Mouse (Mus musculus): ENCODE data around the gene E2f6. TPM values are rescaled to one million over a fixed set of nuclear protein-coding genes. Genes with fewer than 3 reads are reported as not detected.

The E2f6 gene
- polyA plus RNA-seq, 1 experiment from 2014 or later: 42.7 TPM

DNA sequence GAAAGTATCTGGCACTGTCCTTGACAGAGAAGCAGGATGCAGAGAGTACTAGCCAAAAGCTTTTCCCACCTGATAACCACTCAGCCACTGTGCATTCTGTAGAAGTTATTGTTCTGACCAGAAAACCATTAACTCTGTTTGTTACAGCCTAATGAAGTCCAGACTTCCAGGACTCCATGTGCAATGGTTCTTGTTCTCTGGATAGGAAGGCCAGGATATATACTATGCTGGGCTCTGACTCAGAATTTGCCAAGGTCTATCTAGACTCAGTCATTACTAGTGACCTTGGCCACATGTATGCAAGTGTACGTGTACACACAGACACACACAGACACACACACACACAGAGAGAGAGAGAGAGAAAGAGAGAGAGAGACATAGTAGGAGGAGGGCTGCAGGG, 49.8 kb downstream of the E2f6 start:
- Histone ChIP-seq H3K4me2 (no peak overlapping the region), H3K27ac (ENCODE audit: low read depth, low read length) (no peak overlapping the region), H3K4me3 (ENCODE audit: low read depth, low read length) (no peak overlapping the region), H3K27me3 (replicated peaks; ENCODE audit: control insufficient read depth, insufficient read depth, low read length) (no peaks in the 10 kb centered on the region), H3K9ac (ENCODE audit: low read depth, low read length) (no peak overlapping the region), H3K9me3 (ENCODE audit: control insufficient read depth, low read length) (no peaks in the 10 kb centered on the region), H3K4me1 (replicated peaks; ENCODE audit: control insufficient read depth, insufficient read depth, low read length) (no peaks in the 10 kb centered on the region), H3K36me3 (ENCODE audit: control insufficient read depth, insufficient read depth, low read length) (no peaks in the 10 kb centered on the region)
- DNase-seq (ENCODE audit: low spot score): no peak
- no peak for ATAC-seq (replicated peaks; ENCODE audit: low FRiP score)
- WGBS: 71% methylated on average over 1 of the region's 1 CpGs

DNA sequence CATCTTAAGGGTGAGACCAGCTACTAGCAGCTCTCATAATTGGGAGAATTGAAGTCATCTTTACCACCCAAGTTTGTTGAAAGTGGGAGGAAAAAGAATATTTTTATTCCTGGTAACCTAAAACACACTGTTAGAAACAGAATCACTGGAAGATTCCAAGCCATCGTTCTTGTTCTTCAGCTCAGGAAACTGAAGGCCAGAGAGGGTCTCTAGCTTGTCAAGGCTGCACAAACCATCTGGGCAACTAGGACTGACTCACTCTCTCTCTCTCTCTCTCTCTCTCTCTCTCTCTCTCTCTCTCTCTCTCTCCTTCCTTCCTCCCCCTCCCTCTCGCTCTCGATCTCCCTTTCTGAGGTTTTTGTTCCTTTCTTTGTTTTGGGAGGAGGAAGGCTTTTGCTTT, 50.2 kb downstream of the E2f6 start:
- Histone ChIP-seq H3K4me1 (replicated peaks; ENCODE audit: control insufficient read depth, insufficient read depth, low read length) (peaks cover 2% of the 10 kb centered on the region; the same call in 1 of the 2 replicates), H3K27ac (ENCODE audit: low read depth, low read length) (no peak overlapping the region), H3K9me3 (ENCODE audit: control insufficient read depth, low read length) (no peaks in the 10 kb centered on the region), H3K27me3 (replicated peaks; ENCODE audit: control insufficient read depth, insufficient read depth, low read length) (no peaks in the 10 kb centered on the region), H3K4me3 (ENCODE audit: low read depth, low read length) (no peak overlapping the region), H3K36me3 (ENCODE audit: control insufficient read depth, insufficient read depth, low read length) (no peaks in the 10 kb centered on the region), H3K4me2 (no peak overlapping the region), H3K9ac (ENCODE audit: low read depth, low read length) (no peak overlapping the region)
- WGBS: 43% methylated on average over 3 of the region's 3 CpGs
- no peak for ATAC-seq (replicated peaks; ENCODE audit: low FRiP score)
- DNase-seq (ENCODE audit: low spot score): no peak

- Histone ChIP-seq H3K36me3 (ENCODE audit: control insufficient read depth, insufficient read depth, low read length) (no peaks in the 10 kb centered on the region), H3K27me3 (replicated peaks; ENCODE audit: control insufficient read depth, insufficient read depth, low read length) (no peaks in the 10 kb centered on the region), H3K9me3 (ENCODE audit: control insufficient read depth, low read length) (no peaks in the 10 kb centered on the region), H3K9ac (ENCODE audit: low read depth, low read length) (no peak overlapping the region), H3K4me2 (no peak overlapping the region), H3K4me1 (replicated peaks; ENCODE audit: control insufficient read depth, insufficient read depth, low read length) (peaks cover 5% of the 10 kb centered on the region; the same call in 1 of the 2 replicates), H3K27ac (ENCODE audit: low read depth, low read length) (no peak overlapping the region), H3K4me3 (ENCODE audit: low read depth, low read length) (no peak overlapping the region)
- DNase-seq (ENCODE audit: low spot score) (no peak), ATAC-seq (replicated peaks; ENCODE audit: low FRiP score) (no peak)
- WGBS: 82% methylated on average over 4 of the region's 4 CpGs
Measured at GRCm38 (mm10) chr12:16864477-16864876, 53.7 kb downstream of the E2f6 start.

DNA sequence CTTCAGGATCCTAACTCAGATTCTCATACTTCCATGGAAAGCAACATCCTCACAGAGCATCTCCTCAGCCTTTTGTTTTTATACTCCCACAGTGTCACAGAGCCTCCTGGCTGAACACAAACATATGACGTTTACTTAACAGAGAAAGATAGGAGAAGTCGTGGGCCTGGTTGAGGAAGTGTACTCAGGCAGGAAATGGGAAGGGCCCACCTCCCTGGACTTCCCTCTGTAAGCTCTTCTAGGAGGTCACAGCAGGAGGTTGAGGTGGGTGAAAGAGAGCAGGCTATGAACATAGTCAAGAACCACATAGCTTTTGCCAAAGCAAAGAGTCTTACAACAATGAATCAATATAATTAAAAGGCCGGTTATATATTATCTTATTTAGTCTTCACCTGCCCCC, 55.1 kb downstream of the E2f6 start:
- Histone ChIP-seq H3K36me3 (ENCODE audit: control insufficient read depth, insufficient read depth, low read length) (no peaks in the 10 kb centered on the region), H3K4me1 (replicated peaks; ENCODE audit: control insufficient read depth, insufficient read depth, low read length) (peaks cover 15% of the 10 kb centered on the region), H3K9ac (ENCODE audit: low read depth, low read length) (no peak overlapping the region), H3K27ac (ENCODE audit: low read depth, low read length) (no peak overlapping the region), H3K4me2 (no peak overlapping the region), H3K4me3 (ENCODE audit: low read depth, low read length) (no peak overlapping the region), H3K9me3 (ENCODE audit: control insufficient read depth, low read length) (no peaks in the 10 kb centered on the region), H3K27me3 (replicated peaks; ENCODE audit: control insufficient read depth, insufficient read depth, low read length) (no peaks in the 10 kb centered on the region)
- WGBS: 23% methylated on average over 3 of the region's 3 CpGs
- DNase-seq (ENCODE audit: low spot score) (no peak), ATAC-seq (replicated peaks; ENCODE audit: low FRiP score) (no peak)

DNA sequence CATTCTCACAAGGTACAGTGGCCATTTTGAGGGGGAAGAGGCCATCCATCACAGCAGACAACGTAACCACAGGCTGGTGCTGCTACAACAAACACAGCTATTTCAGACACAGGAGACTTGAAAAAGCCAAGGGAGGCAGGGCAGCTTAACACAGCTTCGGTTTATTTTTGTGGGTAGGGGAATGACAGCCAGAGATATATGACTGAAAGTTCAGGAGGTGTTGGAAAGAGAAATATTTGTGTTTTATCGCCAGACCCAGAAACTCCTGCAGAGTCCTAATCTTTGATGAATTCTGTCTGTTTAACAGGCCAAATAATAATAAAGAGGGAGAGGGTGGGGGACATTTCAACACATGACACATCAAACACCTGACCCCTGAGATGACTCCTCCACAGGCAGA, 55.7 kb downstream of the E2f6 start:
- Histone ChIP-seq H3K27ac (ENCODE audit: low read depth, low read length) (no peak overlapping the region), H3K4me1 (replicated peaks; ENCODE audit: control insufficient read depth, insufficient read depth, low read length) (peaks cover 15% of the 10 kb centered on the region), H3K4me2 (no peak overlapping the region), H3K27me3 (replicated peaks; ENCODE audit: control insufficient read depth, insufficient read depth, low read length) (no peaks in the 10 kb centered on the region), H3K36me3 (ENCODE audit: control insufficient read depth, insufficient read depth, low read length) (no peaks in the 10 kb centered on the region), H3K9me3 (ENCODE audit: control insufficient read depth, low read length) (no peaks in the 10 kb centered on the region), H3K9ac (ENCODE audit: low read depth, low read length) (no peak overlapping the region), H3K4me3 (ENCODE audit: low read depth, low read length) (no peak overlapping the region)
- ATAC-seq (replicated peaks; ENCODE audit: low FRiP score): no peak
- no peak for DNase-seq (ENCODE audit: low spot score)
- WGBS: 21% methylated on average over 3 of the region's 3 CpGs

DNA sequence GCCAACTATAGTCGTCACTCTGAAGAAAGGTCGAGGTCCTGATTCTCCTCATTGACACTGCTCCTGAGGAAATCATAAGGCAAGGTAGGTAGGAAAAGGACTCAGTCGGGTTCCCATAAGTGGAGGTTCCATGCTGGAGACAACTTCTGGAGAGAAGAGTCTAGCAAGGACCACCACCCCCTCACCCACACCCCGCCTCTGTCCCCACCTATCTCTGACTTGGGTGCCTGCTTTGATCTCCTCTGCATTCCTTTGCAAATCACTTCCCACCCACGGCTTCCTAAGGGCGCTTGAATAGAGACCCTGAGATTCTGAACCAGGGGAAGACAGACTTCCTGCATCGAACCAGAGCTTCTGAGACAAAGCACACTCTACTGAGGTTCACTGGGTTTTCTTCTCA, 56.5 kb downstream of the E2f6 start:
- H3K4me3 ChIP-seq (ENCODE audit: low read depth, low read length): no peak overlapping the region
- no peak overlapping the region for H3K27ac ChIP-seq (ENCODE audit: low read depth, low read length)
- H3K27me3 ChIP-seq (replicated peaks; ENCODE audit: control insufficient read depth, insufficient read depth, low read length): no peaks in the 10 kb centered on the region
- ATAC-seq (replicated peaks; ENCODE audit: low FRiP score) (no peak), DNase-seq (ENCODE audit: low spot score) (no peak)
- H3K4me2 ChIP-seq: no peak overlapping the region
- H3K9me3 ChIP-seq (ENCODE audit: control insufficient read depth, low read length): no peaks in the 10 kb centered on the region
- WGBS: 56% methylated on average over 7 of the region's 7 CpGs
- peaks cover 15% of the 10 kb centered on the region for H3K4me1 ChIP-seq (replicated peaks; ENCODE audit: control insufficient read depth, insufficient read depth, low read length)
- no peak overlapping the region for H3K9ac ChIP-seq (ENCODE audit: low read depth, low read length)
- H3K36me3 ChIP-seq (ENCODE audit: control insufficient read depth, insufficient read depth, low read length): no peaks in the 10 kb centered on the region

GRCm38 (mm10) chr12:16868618-16869017, 57.9 kb downstream of the E2f6 start:
- WGBS: 71% methylated on average over 6 of the region's 6 CpGs
- no peak overlapping the region for H3K4me3 ChIP-seq (ENCODE audit: low read depth, low read length)
- peaks cover 15% of the 10 kb centered on the region for H3K4me1 ChIP-seq (replicated peaks; ENCODE audit: control insufficient read depth, insufficient read depth, low read length)
- H3K9me3 ChIP-seq (ENCODE audit: control insufficient read depth, low read length): no peaks in the 10 kb centered on the region
- H3K9ac ChIP-seq (ENCODE audit: low read depth, low read length): no peak overlapping the region
- DNase-seq (ENCODE audit: low spot score) (no peak), ATAC-seq (replicated peaks; ENCODE audit: low FRiP score) (no peak)
- no peak overlapping the region for H3K27ac ChIP-seq (ENCODE audit: low read depth, low read length)
- H3K36me3 ChIP-seq (ENCODE audit: control insufficient read depth, insufficient read depth, low read length): no peaks in the 10 kb centered on the region
- no peaks in the 10 kb centered on the region for H3K27me3 ChIP-seq (replicated peaks; ENCODE audit: control insufficient read depth, insufficient read depth, low read length)
- no peak overlapping the region for H3K4me2 ChIP-seq

- no peaks in the 10 kb centered on the region for H3K27me3 ChIP-seq (replicated peaks; ENCODE audit: control insufficient read depth, insufficient read depth, low read length)
- DNase-seq (ENCODE audit: low spot score): no peak
- no peaks in the 10 kb centered on the region for H3K36me3 ChIP-seq (ENCODE audit: control insufficient read depth, insufficient read depth, low read length)
- H3K4me1 ChIP-seq (replicated peaks; ENCODE audit: control insufficient read depth, insufficient read depth, low read length): peaks cover 15% of the 10 kb centered on the region
- no peak overlapping the region for H3K27ac ChIP-seq (ENCODE audit: low read depth, low read length)
- H3K4me2 ChIP-seq: no peak overlapping the region
- no peak overlapping the region for H3K9ac ChIP-seq (ENCODE audit: low read depth, low read length)
- no peaks in the 10 kb centered on the region for H3K9me3 ChIP-seq (ENCODE audit: control insufficient read depth, low read length)
- H3K4me3 ChIP-seq (ENCODE audit: low read depth, low read length): no peak overlapping the region
- ATAC-seq (replicated peaks; ENCODE audit: low FRiP score): no peak
- WGBS: 61% methylated on average over 8 of the region's 8 CpGs
Measured at GRCm38 (mm10) chr12:16869091-16869778, 58.5 kb downstream of the E2f6 start.

GRCm38 (mm10) chr12:16869870-16870404, 59.2 kb downstream of the E2f6 start:
- H3K9ac ChIP-seq (ENCODE audit: low read depth, low read length): no peak overlapping the region
- ATAC-seq (replicated peaks; ENCODE audit: low FRiP score): 0 out of 2 replicates have a peak, but pooled peaks have one; percentile 18
- peak overlapping the region; percentile 66 for H3K27ac ChIP-seq (ENCODE audit: low read depth, low read length)
- no peaks in the 10 kb centered on the region for H3K9me3 ChIP-seq (ENCODE audit: control insufficient read depth, low read length)
- WGBS: 44% methylated on average over 9 of the region's 9 CpGs
- no peak for DNase-seq (ENCODE audit: low spot score)
- no peak overlapping the region for H3K4me3 ChIP-seq (ENCODE audit: low read depth, low read length)
- peaks cover 15% of the 10 kb centered on the region for H3K4me1 ChIP-seq (replicated peaks; ENCODE audit: control insufficient read depth, insufficient read depth, low read length)
- H3K36me3 ChIP-seq (ENCODE audit: control insufficient read depth, insufficient read depth, low read length): no peaks in the 10 kb centered on the region
- H3K27me3 ChIP-seq (replicated peaks; ENCODE audit: control insufficient read depth, insufficient read depth, low read length): no peaks in the 10 kb centered on the region
- H3K4me2 ChIP-seq: no peak overlapping the region

All from liver, embryonic 11.5 days (tissue).